Mouse (Mus musculus) thymus, adult 2 months (tissue): ENCODE measurements around the gene Ttll8.

Source experiments
- CTCF ChIP-seq: fragments of 200-500 bp; IDR thresholded peaks from 2 replicates; pipeline ENCODE4 v1.5.1; 2012; ENCODE audit warnings: mild to moderate bottlenecking, control low read depth, low read length, moderate library complexity, borderline replicate concordance; ENCODE audit not compliant: control insufficient read depth, poor library complexity, insufficient read depth; ENCODE audit errors: extremely low read depth
- POLR2A ChIP-seq: fragments of 200-500 bp; IDR thresholded peaks from 2 replicates; pipeline ENCODE4 v1.6.1; 2012; ENCODE audit warnings: mild to moderate bottlenecking, low read length, control low read depth, moderate library complexity; ENCODE audit not compliant: control insufficient read depth, poor library complexity, insufficient read depth; ENCODE audit errors: extremely low read depth

DNA sequence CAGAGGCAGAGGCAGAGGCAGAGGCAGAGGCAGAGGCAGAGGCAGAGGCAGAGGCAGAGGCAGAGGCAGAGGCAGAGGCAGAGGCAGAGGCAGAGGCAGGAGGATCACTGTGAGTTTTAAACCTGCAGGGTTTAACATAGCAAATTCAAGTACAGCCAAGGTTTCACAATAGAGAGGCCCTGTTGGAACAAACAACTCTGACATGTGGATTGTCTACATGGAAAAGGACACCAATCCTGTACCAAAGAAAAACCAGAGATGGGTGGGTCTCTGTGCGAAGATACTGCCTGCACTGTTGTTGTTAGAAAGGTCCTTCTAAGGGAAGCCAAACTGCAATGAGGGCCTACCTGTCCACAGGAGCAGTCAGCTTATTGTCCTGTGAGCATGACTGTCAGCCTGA lies 34.2 kb downstream of the Ttll8 start:
- TF ChIP-seq POLR2A (no peak), CTCF (no peak)
